Mouse (Mus musculus) forebrain, embryonic 11.5 days (tissue): ENCODE measurements around the gene Oma1. TPM values are rescaled to one million over a fixed set of nuclear protein-coding genes. Genes with fewer than 3 reads are reported as not detected.

Experiments used
- ATAC-seq: fragments of 200-750 bp; cut with Nextera tagmentation; replicated peaks from 2 replicates; pipeline ENCODE4 v1.8.0; 2017; ENCODE audit warnings: moderate TSS enrichment; ENCODE audit not compliant: low FRiP score
- DNase-seq: peaks from one replicate; pipeline ENCODE4 v3.0.0-alpha.2; 2017; ENCODE audit warnings: low spot score
- H3K27ac ChIP-seq: fragments of 300-500 bp; sonication (generic); 2 replicates; pipeline ENCODE4 v1.5.1; 2014; ENCODE audit warnings: low read depth, low read length
- H3K27me3 ChIP-seq: fragments of 300-500 bp; sonication (generic); 2 replicates; pipeline ENCODE4 v1.6.1; 2014; ENCODE audit warnings: mild to moderate bottlenecking, low read length, mixed read lengths; ENCODE audit not compliant: control insufficient read depth, insufficient read depth
- H3K36me3 ChIP-seq: fragments of 300-500 bp; sonication (generic); 2 replicates; pipeline ENCODE4 v1.6.1; 2014; ENCODE audit warnings: mild to moderate bottlenecking, low read length, moderate library complexity, mixed read lengths; ENCODE audit not compliant: control insufficient read depth, insufficient read depth
- H3K4me1 ChIP-seq: fragments of 300-500 bp; sonication (generic); replicated peaks from 2 replicates; pipeline ENCODE4 v1.6.1; 2014; ENCODE audit warnings: low read length, mixed read lengths; ENCODE audit not compliant: control insufficient read depth, insufficient read depth
- H3K4me2 ChIP-seq: fragments of 300-500 bp; sonication (generic); 2 replicates; pipeline ENCODE4 v1.6.1; 2014; ENCODE audit warnings: low read depth, mild to moderate bottlenecking, low read length, moderate library complexity, mixed read lengths; ENCODE audit not compliant: severe bottlenecking
- H3K4me3 ChIP-seq: fragments of 300-500 bp; sonication (generic); 2 replicates; pipeline ENCODE4 v1.5.1; 2014; ENCODE audit warnings: low read depth, low read length
- H3K9ac ChIP-seq: fragments of 300-500 bp; sonication (generic); 2 replicates; pipeline ENCODE4 v1.6.1; 2014; ENCODE audit warnings: low read length
- H3K9me3 ChIP-seq: fragments of 300-500 bp; sonication (generic); 2 replicates; pipeline ENCODE4 v1.6.1; 2016; ENCODE audit warnings: low read length, mixed read lengths; ENCODE audit not compliant: control insufficient read depth
- WGBS: fragments of 180-500 bp; shearing (Covaris S2); extraction: QIAGEN DNeasy Blood & Tissue Kit; methylation state at CpG from one replicate; pipeline ENCODE4 v1.1.7; 2014; 5-methylcytosine and 5-hydroxymethylcytosine counted together
- polyA plus RNA-seq: library from polyadenylated mRNA; unstranded; fragments of >200 nt; fragmentation: Nextera tagmentation; extraction: Ambion mirVana; gene quantifications from 2 replicates; pipeline ENCODE4 v1.2.1, GENCODE M21; 2014

Oma1 gene
- polyA plus RNA-seq, 1 experiment from 2014 or later: 12.8 TPM

- Histone ChIP-seq H3K36me3 (no peaks in the 10 kb centered on the region), H3K27me3 (no peaks in the 10 kb centered on the region), H3K4me2 (no peak overlapping the region), H3K9me3 (no peaks in the 10 kb centered on the region), H3K4me3 (no peak overlapping the region), H3K4me1 (no peaks in the 10 kb centered on the region; the same call in 1 of the 2 replicates), H3K27ac (no peak overlapping the region), H3K9ac (no peak overlapping the region)
- ATAC-seq: no peak
- WGBS: 88% methylated on average over 4 of the region's 4 CpGs
- DNase-seq: no peak
These were observed 72.5 kb downstream of the Oma1 start for GRCm38 (mm10) chr4:103385835-103386787.

GRCm38 (mm10) chr4:103387292-103387691 is 73.7 kb downstream of the Oma1 start:
- Histone ChIP-seq H3K36me3 (no peaks in the 10 kb centered on the region), H3K4me2 (no peak overlapping the region), H3K9me3 (no peaks in the 10 kb centered on the region), H3K4me1 (no peaks in the 10 kb centered on the region; the same call in 1 of the 2 replicates), H3K27ac (no peak overlapping the region), H3K4me3 (no peak overlapping the region), H3K9ac (no peak overlapping the region), H3K27me3 (no peaks in the 10 kb centered on the region)
- 76% methylated on average over 3 of the region's 3 CpGs for WGBS
- no peak for DNase-seq
- no peak for ATAC-seq

GRCm38 (mm10) chr4:103388530-103389178 is 75.0 kb downstream of the Oma1 start:
- DNase-seq (no peak), ATAC-seq (no peak)
- Histone ChIP-seq H3K4me3 (no peak overlapping the region), H3K4me2 (no peak overlapping the region), H3K9ac (no peak overlapping the region), H3K27me3 (no peaks in the 10 kb centered on the region), H3K27ac (no peak overlapping the region), H3K4me1 (no peaks in the 10 kb centered on the region; the same call in 1 of the 2 replicates), H3K9me3 (no peaks in the 10 kb centered on the region), H3K36me3 (no peaks in the 10 kb centered on the region)
- 78% methylated on average over 8 of the region's 8 CpGs for WGBS

DNA sequence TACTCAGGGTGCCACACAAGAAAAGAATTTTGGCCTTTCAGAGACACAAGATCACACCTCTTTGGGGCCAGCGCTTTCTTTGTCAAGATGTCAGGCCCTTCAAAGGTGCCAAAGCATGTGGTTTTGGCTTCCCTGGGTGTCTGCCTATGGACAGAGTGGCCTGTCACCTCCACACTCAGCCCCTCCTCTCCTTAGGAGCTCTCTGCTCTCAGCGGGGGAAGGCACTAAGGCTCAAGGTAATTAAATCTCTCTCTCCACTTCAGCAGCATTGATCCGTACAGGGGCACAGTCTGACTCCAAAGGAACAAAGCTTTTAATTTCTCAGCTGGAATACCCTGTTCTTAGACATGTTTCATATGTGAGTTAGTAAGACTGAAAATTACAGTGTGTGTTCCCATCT is 76.0 kb downstream of the Oma1 start:
- H3K4me3 ChIP-seq: no peak overlapping the region
- WGBS: 21% methylated on average over 3 of the region's 3 CpGs
- H3K9ac ChIP-seq: no peak overlapping the region
- H3K27ac ChIP-seq: no peak overlapping the region
- H3K4me2 ChIP-seq: no peak overlapping the region
- DNase-seq: no peak
- no peaks in the 10 kb centered on the region for H3K27me3 ChIP-seq
- H3K4me1 ChIP-seq: no peaks in the 10 kb centered on the region; the same call in 1 of the 2 replicates
- ATAC-seq: no peak
- no peaks in the 10 kb centered on the region for H3K36me3 ChIP-seq
- no peaks in the 10 kb centered on the region for H3K9me3 ChIP-seq

DNA sequence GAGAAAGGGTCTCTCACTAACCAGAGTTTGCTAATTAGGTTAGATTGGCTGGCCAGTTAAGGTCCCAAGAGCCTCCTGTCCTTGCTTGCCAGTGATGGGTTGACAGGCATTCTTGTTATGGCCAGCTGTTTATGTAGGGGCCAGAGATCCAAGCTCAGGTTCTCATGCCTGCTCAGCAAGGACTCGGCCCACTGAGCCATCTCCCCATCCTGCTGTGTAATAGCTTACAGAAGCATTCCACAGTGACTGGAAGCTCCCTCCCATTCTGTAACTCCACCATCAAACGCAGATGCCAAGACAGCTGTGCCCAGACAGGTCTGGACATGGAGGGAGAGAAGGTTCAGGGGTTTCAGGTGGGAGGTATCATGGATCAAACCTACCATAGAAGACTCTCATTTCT is 76.9 kb downstream of the Oma1 start:
- DNase-seq (no peak), ATAC-seq (no peak)
- H3K4me1 ChIP-seq: no peaks in the 10 kb centered on the region; the same call in 1 of the 2 replicates
- no peak overlapping the region for H3K4me2 ChIP-seq
- H3K36me3 ChIP-seq: no peaks in the 10 kb centered on the region
- H3K9me3 ChIP-seq: no peaks in the 10 kb centered on the region
- H3K27me3 ChIP-seq: no peaks in the 10 kb centered on the region
- 75% methylated on average over 2 of the region's 2 CpGs for WGBS
- no peak overlapping the region for H3K4me3 ChIP-seq
- H3K27ac ChIP-seq: no peak overlapping the region
- H3K9ac ChIP-seq: no peak overlapping the region

DNA sequence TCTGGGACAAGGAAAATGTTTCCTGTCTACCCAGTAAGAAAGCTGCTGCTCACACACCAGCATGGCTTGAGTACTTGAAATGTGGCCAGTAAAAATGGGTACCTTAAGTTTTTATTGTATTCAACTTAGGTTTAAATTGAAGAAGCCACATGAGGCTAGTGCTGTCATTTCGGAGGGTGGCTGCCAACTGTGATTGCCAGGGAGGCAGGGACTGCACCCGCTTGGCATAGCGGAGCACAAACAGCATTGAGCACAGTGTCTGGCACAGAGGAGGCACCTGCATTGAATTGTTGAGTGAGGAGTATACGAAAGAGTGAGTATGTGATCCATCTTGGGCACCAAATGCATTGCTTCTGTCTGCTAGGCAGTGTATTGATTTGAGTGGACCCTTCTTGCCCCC is 81.5 kb downstream of the Oma1 start:
- H3K36me3 ChIP-seq: no peaks in the 10 kb centered on the region
- no peak overlapping the region for H3K9ac ChIP-seq
- ATAC-seq (no peak), DNase-seq (no peak)
- H3K27me3 ChIP-seq: no peaks in the 10 kb centered on the region
- no peak overlapping the region for H3K4me3 ChIP-seq
- H3K4me1 ChIP-seq: no peaks in the 10 kb centered on the region
- H3K27ac ChIP-seq: no peak overlapping the region
- no peaks in the 10 kb centered on the region for H3K9me3 ChIP-seq
- no peak overlapping the region for H3K4me2 ChIP-seq
- WGBS: 91% methylated on average over 4 of the region's 4 CpGs

- no peaks in the 10 kb centered on the region for H3K9me3 ChIP-seq
- WGBS: 82% methylated on average over 9 of the region's 9 CpGs
- H3K4me1 ChIP-seq: no peaks in the 10 kb centered on the region
- no peak for DNase-seq
- H3K4me2 ChIP-seq: no peak overlapping the region
- no peak overlapping the region for H3K27ac ChIP-seq
- H3K4me3 ChIP-seq: no peak overlapping the region
- H3K9ac ChIP-seq: no peak overlapping the region
- H3K36me3 ChIP-seq: no peaks in the 10 kb centered on the region
- H3K27me3 ChIP-seq: no peaks in the 10 kb centered on the region
- no peak for ATAC-seq
These were observed 82.3 kb downstream of the Oma1 start for GRCm38 (mm10) chr4:103395905-103396304.

GRCm38 (mm10) chr4:103396876-103397275 is 83.3 kb downstream of the Oma1 start:
- H3K36me3 ChIP-seq: no peaks in the 10 kb centered on the region
- no peaks in the 10 kb centered on the region for H3K27me3 ChIP-seq
- H3K27ac ChIP-seq: no peak overlapping the region
- DNase-seq (no peak), ATAC-seq (no peak)
- H3K4me3 ChIP-seq: no peak overlapping the region
- no peak overlapping the region for H3K9ac ChIP-seq
- WGBS: 88% methylated on average over 4 of the region's 4 CpGs
- H3K4me2 ChIP-seq: no peak overlapping the region
- H3K4me1 ChIP-seq: no peaks in the 10 kb centered on the region
- no peaks in the 10 kb centered on the region for H3K9me3 ChIP-seq
